Mouse (Mus musculus) bone marrow, adult 2 months (tissue): Measurements from ENCODE around the gene Mgat3. TPM values are rescaled to one million over a fixed set of nuclear protein-coding genes. Genes with fewer than 3 reads are reported as not detected.

Source experiments
- H3K27ac ChIP-seq: fragments of 200-500 bp; 2 replicates; pipeline ENCODE4 v1.5.1; 2012; ENCODE audit warnings: low read depth, mild to moderate bottlenecking, control low read depth, inconsistent platforms, low read length; ENCODE audit not compliant: control insufficient read depth, poor library complexity, insufficient read depth
- H3K4me1 ChIP-seq: fragments of 200-500 bp; 2 replicates; pipeline ENCODE4 v1.6.1; 2011; ENCODE audit warnings: low read length; ENCODE audit not compliant: control insufficient read depth, insufficient read depth
- H3K4me3 ChIP-seq: fragments of 200-500 bp; replicated peaks from 2 replicates; pipeline ENCODE3; 2011; ENCODE audit warnings: mild to moderate bottlenecking, low read depth, low read length, control low read depth; ENCODE audit not compliant: control insufficient read depth
- CTCF ChIP-seq: fragments of 200-500 bp; IDR thresholded peaks from 2 replicates; pipeline ENCODE4 v1.5.1; 2011; ENCODE audit warnings: low read length, control low read depth; ENCODE audit not compliant: control insufficient read depth, insufficient read depth
- POLR2A ChIP-seq: fragments of 200-500 bp; IDR thresholded peaks from 2 replicates; pipeline ENCODE4 v1.6.1; 2011; ENCODE audit warnings: low read depth, mild to moderate bottlenecking, control low read depth, low read length, borderline replicate concordance; ENCODE audit not compliant: control insufficient read depth
- WGBS: fragments of 180-500 bp; shearing (Covaris S2); methylation state at CpG from one replicate; pipeline ENCODE4 v1.1.7; 2018; 5-methylcytosine and 5-hydroxymethylcytosine counted together
- polyA plus RNA-seq: library from polyadenylated mRNA; stranded (reverse); fragments of >200 nt; gene quantifications from 2 replicates; pipeline ENCODE4 v1.2.4, GENCODE M21; 2011; ENCODE audit warnings: low replicate concordance; ENCODE audit not compliant: missing spikeins, insufficient read depth, insufficient read length

The Mgat3 gene
- polyA plus RNA-seq, 1 experiment = 0.97 TPM

DNA sequence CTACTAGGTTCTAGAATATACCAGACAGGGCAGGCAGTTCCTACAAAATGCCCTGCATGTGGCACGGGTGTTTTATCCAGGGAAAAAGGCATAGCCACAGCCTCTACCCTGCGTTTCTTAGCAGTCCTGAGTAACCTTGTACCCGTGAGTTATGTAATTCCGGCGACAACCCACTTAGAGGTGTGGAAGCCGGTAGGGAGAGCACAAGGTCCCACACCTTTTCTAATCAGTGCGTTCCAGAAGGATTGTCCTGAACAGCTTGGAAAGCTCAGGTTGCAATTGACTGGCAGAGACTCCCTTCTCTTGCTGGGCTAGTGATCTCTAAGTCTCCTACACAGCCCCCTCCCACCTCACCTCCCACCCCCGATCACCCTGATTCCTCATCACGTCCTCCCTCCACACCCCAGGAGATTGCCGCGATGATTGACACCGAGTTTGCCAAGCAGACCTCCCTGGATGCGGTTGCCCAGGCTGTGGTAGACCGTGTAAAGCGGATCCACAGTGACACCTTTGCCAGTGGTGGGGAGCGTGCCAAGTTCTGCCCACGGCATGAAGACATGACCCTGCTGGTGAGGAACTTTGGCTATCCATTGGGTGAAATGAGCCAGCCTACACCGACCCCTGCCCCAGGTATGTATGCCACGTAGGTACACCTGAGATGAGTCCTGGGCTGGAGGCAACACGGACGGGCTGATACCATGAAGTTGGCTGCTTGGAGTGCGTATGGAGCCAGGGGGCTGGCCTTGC lies 16.2 kb upstream of the Mgat3 start:
- H3K4me1 ChIP-seq = no peaks in the 10 kb centered on the region
- TF ChIP-seq CTCF = no peak
- no peak for TF ChIP-seq POLR2A
- 90% methylated on average over 22 of the region's 22 CpGs for WGBS
- no peak overlapping the region for H3K4me3 ChIP-seq
- H3K27ac ChIP-seq = no peak overlapping the region

DNA sequence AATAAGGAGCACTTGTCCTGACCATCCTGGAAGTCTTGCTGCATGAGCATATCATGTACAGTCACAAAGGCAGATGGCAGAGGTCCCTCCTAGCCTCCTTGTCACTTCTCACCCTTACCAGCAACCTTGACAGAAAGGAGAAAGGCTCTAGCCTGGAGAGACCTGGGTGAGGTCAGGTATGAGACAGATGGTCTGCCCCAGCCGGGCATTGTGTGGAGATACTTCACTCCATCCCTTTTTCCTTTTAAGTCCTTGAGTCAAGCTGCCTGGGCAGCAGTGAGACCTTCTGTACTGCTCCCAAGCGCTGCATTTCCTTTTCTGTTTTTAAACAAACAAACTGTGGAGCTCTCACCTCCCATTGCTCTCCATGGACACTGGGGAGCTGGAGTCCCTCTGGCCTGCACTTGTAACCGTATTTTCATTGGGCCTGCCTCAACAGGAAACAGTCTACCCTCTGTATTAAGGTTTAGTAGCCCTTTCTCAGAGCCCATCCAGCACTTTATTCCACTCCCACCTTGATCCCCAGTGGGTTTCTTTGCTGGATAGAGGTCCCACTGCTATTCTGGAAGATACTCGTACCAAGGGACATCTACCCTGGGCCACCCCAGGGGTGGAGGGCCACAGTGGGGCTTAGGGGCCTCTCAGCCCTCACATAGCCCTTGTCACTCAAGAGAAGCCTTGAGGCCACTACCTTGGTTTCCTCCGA lies 15.4 kb upstream of the Mgat3 start:
- 88% methylated on average over 5 of the region's 5 CpGs for WGBS
- TF ChIP-seq POLR2A (no peak), CTCF (no peak)
- Histone ChIP-seq H3K27ac (no peak overlapping the region), H3K4me3 (no peak overlapping the region), H3K4me1 (no peaks in the 10 kb centered on the region)

DNA sequence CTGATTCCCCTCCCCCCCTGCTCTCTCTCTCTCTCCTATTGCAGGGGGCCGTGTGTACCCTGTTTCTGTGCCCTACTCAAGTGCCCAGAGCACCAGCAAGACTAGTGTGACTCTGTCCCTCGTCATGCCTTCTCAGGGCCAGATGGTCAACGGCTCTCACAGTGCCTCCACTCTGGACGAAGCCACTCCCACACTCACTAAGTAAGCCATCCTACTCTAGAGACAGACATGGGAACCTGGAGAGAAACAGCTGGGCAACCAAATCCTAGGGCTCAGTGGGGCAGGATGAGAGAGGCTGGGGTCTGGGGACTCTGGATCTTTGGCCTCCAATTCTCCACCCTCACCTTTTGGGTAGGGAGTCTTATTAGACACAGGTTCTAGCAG lies 14.8 kb upstream of the Mgat3 start:
- TF ChIP-seq CTCF (no peak), POLR2A (no peak)
- 89% methylated on average over 4 of the region's 4 CpGs for WGBS
- H3K4me1 ChIP-seq = no peaks in the 10 kb centered on the region
- no peak overlapping the region for H3K27ac ChIP-seq
- H3K4me3 ChIP-seq = no peak overlapping the region

DNA sequence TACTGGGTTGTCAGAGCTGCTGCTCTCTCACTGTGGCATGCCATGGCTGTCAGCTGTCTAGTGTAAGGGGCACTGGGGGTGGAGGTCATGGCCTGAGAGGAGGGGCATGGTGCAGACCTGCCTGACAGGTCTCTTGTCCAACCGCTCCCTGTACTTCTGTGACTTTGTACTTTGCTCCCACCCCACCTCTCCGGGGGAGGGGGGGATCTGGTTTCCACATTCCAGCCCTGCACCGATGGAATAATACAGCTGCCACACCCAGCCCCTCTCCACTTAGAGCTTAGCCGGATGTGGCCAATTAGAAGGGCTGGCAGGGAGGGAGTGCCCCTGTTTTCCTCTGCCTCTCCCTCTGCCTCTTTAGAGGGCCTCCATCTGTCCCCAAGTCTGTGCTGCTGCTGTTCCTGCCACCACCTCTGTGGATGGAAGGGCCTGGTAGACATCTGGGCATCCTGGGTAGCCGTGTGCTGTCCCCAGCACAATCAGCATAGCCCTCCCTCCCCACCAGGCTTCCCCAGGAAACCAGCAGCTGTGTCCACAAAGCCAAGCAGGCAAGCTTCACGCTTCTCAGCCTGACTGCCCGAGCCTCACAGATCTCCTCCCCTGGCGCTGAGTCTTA lies 14.1 kb upstream of the Mgat3 start:
- no peak overlapping the region for H3K4me3 ChIP-seq
- TF ChIP-seq CTCF (no peak), POLR2A (no peak)
- no peaks in the 10 kb centered on the region for H3K4me1 ChIP-seq
- 69% methylated on average over 8 of the region's 8 CpGs for WGBS
- no peak overlapping the region for H3K27ac ChIP-seq

DNA sequence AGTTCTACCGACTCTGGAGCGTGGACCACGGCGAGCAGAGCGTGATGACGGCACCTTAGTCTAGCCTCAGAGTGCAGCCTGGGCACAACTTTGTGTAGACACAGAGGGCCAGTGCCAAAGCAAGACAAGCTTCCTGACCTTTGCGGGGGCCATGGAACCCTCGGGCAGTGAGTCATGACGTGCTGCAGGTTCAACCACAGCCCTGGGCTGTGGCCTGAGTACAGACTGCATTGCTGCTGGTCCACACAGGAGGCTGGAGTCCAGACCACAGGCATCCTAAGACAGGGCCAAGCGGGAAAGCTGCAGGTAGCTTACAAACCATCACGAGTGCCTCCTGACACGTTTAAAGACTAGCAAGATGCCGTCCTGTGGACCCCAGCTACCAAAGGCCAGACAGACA lies 13.3 kb upstream of the Mgat3 start:
- Histone ChIP-seq H3K4me1 (no peaks in the 10 kb centered on the region), H3K4me3 (no peak overlapping the region), H3K27ac (no peak overlapping the region)
- 92% methylated on average over 13 of the region's 13 CpGs for WGBS
- TF ChIP-seq POLR2A = no peak
- no peak for TF ChIP-seq CTCF

DNA sequence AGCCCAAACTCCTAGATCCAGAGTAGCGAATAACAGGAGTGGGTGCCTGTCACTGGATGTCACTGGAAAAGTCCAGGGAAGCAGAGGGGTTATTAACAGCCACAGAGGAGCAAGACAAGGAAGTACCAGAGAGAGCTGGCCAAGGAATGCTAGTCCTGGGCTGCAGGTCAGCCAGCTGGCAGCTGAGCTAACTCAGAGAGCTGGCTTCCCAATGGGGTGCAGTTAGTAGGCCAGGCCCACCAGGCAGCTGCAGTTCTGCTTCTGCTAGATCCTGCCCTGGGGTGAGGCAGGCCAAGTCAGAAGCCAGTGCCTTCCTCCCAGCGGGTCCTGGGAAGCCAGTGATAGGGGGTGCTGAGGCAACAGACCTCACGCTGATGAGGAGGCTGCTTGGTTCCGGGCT lies 12.8 kb upstream of the Mgat3 start:
- WGBS = 95% methylated on average over 4 of the region's 4 CpGs
- no peak overlapping the region for H3K4me3 ChIP-seq
- H3K27ac ChIP-seq = no peak overlapping the region
- TF ChIP-seq CTCF (no peak), POLR2A (no peak)
- no peaks in the 10 kb centered on the region for H3K4me1 ChIP-seq

DNA sequence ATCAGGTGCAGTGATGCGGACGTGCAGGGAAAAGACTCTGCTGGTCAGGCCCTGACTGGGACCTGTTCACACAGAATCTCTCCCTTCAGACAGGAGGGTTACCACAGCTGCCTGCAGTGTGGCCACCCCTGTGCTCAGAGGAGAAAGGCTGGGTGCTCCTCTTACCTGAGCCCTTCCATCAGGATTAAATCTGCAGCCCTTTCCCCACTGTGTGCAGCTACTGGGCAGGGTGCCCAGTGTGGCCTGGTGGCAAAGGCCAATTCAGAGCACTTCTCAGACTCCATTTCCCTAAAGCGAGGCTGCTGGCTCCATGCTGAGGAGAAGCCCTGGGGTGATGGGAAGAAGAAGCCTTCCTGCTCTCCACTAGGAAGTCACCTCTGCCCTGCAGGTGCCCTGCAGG lies 12.3 kb upstream of the Mgat3 start:
- WGBS = 95% methylated on average over 3 of the region's 3 CpGs
- no peak overlapping the region for H3K27ac ChIP-seq
- H3K4me3 ChIP-seq = no peak overlapping the region
- H3K4me1 ChIP-seq = no peaks in the 10 kb centered on the region
- no peak for TF ChIP-seq POLR2A
- TF ChIP-seq CTCF = no peak

DNA sequence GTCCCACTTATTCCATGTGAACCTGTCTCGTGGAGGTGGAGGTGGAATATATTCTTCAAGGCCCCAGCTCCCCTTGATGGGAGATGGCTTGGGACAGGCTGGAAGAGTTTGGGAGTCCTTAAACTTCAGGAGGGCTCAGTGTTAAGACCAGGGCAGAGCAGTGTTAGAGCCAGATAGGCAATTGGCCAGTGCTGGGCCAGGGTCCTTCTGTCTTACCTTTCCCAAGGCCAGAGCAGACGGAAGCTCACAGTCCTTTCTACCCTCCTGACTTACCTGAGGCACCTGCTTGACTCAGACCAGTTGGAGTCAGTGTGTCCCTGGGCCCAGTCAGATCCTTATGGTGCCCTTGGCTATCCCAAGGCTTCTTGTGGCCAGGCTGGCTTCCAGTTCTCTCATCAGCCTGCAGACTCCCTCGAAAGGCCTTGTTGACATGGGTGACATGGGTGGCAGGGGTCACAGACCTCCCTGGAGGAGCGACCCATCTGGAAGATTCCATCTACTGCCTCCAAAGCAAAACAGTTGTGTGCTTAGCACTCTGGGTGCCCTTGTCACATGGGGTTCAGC lies 11.0 kb upstream of the Mgat3 start:
- WGBS = 86% methylated on average over 4 of the region's 4 CpGs
- Histone ChIP-seq H3K4me3 (no peak overlapping the region), H3K4me1 (no peaks in the 10 kb centered on the region), H3K27ac (no peak overlapping the region)
- TF ChIP-seq CTCF (no peak), POLR2A (no peak)

DNA sequence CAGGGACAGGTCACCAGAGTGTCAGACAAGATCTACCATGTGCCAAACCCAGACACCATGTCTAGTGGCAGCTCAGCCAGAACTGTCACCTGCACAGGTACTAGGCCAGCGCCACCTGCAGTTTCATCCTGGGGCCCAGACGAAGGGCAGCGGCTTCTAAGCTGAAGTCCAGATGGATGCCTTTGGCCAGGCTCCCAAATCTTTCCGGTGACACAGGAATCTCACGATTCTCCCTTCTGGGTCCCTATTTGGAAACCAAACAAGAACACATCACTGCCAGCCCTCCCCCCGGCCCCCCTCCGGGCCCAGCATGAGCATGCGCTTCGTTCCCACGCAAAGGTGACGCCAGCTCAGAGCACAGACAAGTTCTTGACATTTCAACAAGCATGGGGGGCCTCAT lies 10.2 kb upstream of the Mgat3 start:
- Histone ChIP-seq H3K4me3 (no peak overlapping the region), H3K27ac (no peak overlapping the region), H3K4me1 (no peaks in the 10 kb centered on the region)
- TF ChIP-seq POLR2A (no peak), CTCF (no peak)
- 89% methylated on average over 11 of the region's 11 CpGs for WGBS
